Mouse (Mus musculus) forebrain, embryonic 14.5 days (tissue): ENCODE data around the gene Ypel3. TPM values are rescaled to one million over a fixed set of nuclear protein-coding genes. Genes with fewer than 3 reads are reported as not detected.

Experiments used
- ATAC-seq: fragments of 200-750 bp; cut with Nextera tagmentation; 2 replicates; pipeline ENCODE4 v1.8.0; 2017; ENCODE audit warnings: mild to moderate bottlenecking, moderate library complexity
- DNase-seq: peaks from one replicate; pipeline ENCODE4 v3.0.0-alpha.2; 2015; ENCODE audit warnings: low spot score
- H3K27ac ChIP-seq: fragments of 300-500 bp; sonication (generic); 2 replicates; pipeline ENCODE4 v1.5.1; 2014; ENCODE audit warnings: low read depth, mild to moderate bottlenecking, control low read depth, low read length, moderate library complexity
- H3K27me3 ChIP-seq: fragments of 300-500 bp; sonication (generic); replicated peaks from 2 replicates; pipeline ENCODE4 v1.6.1; 2014; ENCODE audit warnings: low read length, control low read depth, mixed read lengths; ENCODE audit not compliant: control insufficient read depth, insufficient read depth
- H3K36me3 ChIP-seq: fragments of 300-500 bp; sonication (generic); 2 replicates; pipeline ENCODE4 v1.6.1; 2014; ENCODE audit warnings: low read length, control low read depth; ENCODE audit not compliant: control insufficient read depth, insufficient read depth
- H3K4me1 ChIP-seq: fragments of 300-500 bp; sonication (generic); 2 replicates; pipeline ENCODE4 v1.6.1; 2014; ENCODE audit warnings: antibody characterized with exemption, low read length, control low read depth; ENCODE audit not compliant: control insufficient read depth, insufficient read depth
- H3K4me2 ChIP-seq: fragments of 300-500 bp; sonication (generic); 2 replicates; pipeline ENCODE4 v1.6.1; 2014; ENCODE audit warnings: mild to moderate bottlenecking, control low read depth, low read length
- H3K4me3 ChIP-seq: fragments of 300-500 bp; sonication (generic); 2 replicates; pipeline ENCODE4 v1.5.1; 2014; ENCODE audit warnings: low read depth, low read length, control low read depth
- H3K9ac ChIP-seq: fragments of 300-500 bp; sonication (generic); 2 replicates; pipeline ENCODE4 v1.6.1; 2014; ENCODE audit warnings: mild to moderate bottlenecking, low read length, control low read depth, moderate library complexity
- H3K9me3 ChIP-seq: fragments of 300-500 bp; sonication (generic); replicated peaks from 2 replicates; pipeline ENCODE4 v1.6.1; 2016; ENCODE audit warnings: low read length, control low read depth, mixed read lengths; ENCODE audit not compliant: control insufficient read depth
- WGBS: fragments of 180-500 bp; shearing (Covaris S2); extraction: QIAGEN DNeasy Blood & Tissue Kit; methylation state at CpG from one replicate; pipeline ENCODE4 v1.1.7; 2014; 5-methylcytosine and 5-hydroxymethylcytosine counted together
- polyA plus RNA-seq: library from polyadenylated mRNA; unstranded; fragments of >200 nt; fragmentation: Nextera tagmentation; extraction: Ambion mirVana; gene quantifications from 2 replicates; pipeline ENCODE4 v1.2.1, GENCODE M21; 2014

Gene Ypel3
- polyA plus RNA-seq, 1 experiment from 2014 or later, result 230 TPM

GRCm38 (mm10) chr7:126782693-126783092 is 5.9 kb downstream of the Ypel3 start:
- Histone ChIP-seq H3K27ac (no peak overlapping the region), H3K36me3 (peaks cover 52% of the 10 kb centered on the region), H3K27me3 (no peaks in the 10 kb centered on the region), H3K4me3 (no peak overlapping the region), H3K4me1 (peaks cover 21% of the 10 kb centered on the region), H3K9me3 (no peaks in the 10 kb centered on the region), H3K4me2 (no peak overlapping the region), H3K9ac (no peak overlapping the region)
- ATAC-seq, result no peak
- no peak for DNase-seq
- WGBS, result 87% methylated on average over 13 of the region's 13 CpGs

- Histone ChIP-seq H3K27ac (no peak overlapping the region), H3K4me2 (no peak overlapping the region), H3K9me3 (no peaks in the 10 kb centered on the region), H3K4me3 (no peak overlapping the region), H3K36me3 (peaks cover 61% of the 10 kb centered on the region), H3K27me3 (no peaks in the 10 kb centered on the region), H3K9ac (no peak overlapping the region), H3K4me1 (peaks cover 14% of the 10 kb centered on the region; the same call in 1 of the 2 replicates)
- ATAC-seq, result no peak
- WGBS, result 94% methylated on average over 7 of the region's 7 CpGs
- no peak for DNase-seq
Observed at GRCm38 (mm10) chr7:126784469-126784868, 7.7 kb downstream of the Ypel3 start.

- no peak for DNase-seq
- Histone ChIP-seq H3K4me2 (no peak overlapping the region), H3K4me3 (no peak overlapping the region), H3K9me3 (no peaks in the 10 kb centered on the region), H3K9ac (no peak overlapping the region), H3K36me3 (peaks cover 67% of the 10 kb centered on the region), H3K27ac (no peak overlapping the region), H3K27me3 (no peaks in the 10 kb centered on the region), H3K4me1 (peaks cover 11% of the 10 kb centered on the region; the same call in 1 of the 2 replicates)
- WGBS, result 96% methylated on average over 4 of the region's 4 CpGs
- no peak for ATAC-seq
Observed at GRCm38 (mm10) chr7:126785056-126785455, 8.3 kb downstream of the Ypel3 start.

- WGBS, result 89% methylated on average over 14 of the region's 14 CpGs
- H3K9me3 ChIP-seq, result no peaks in the 10 kb centered on the region
- no peak overlapping the region for H3K9ac ChIP-seq
- no peak overlapping the region for H3K4me2 ChIP-seq
- H3K27me3 ChIP-seq, result no peaks in the 10 kb centered on the region
- DNase-seq, result no peak
- no peak overlapping the region for H3K4me3 ChIP-seq
- ATAC-seq, result no peak
- peaks cover 67% of the 10 kb centered on the region for H3K36me3 ChIP-seq
- H3K27ac ChIP-seq, result no peak overlapping the region
- H3K4me1 ChIP-seq, result peaks cover 10% of the 10 kb centered on the region; the same call in 1 of the 2 replicates
Observed at GRCm38 (mm10) chr7:126786142-126786541, 9.4 kb downstream of the Ypel3 start.

GRCm38 (mm10) chr7:126789141-126789540 is 12.4 kb downstream of the Ypel3 start:
- no peak overlapping the region for H3K27ac ChIP-seq
- peaks cover 16% of the 10 kb centered on the region; the same call in 1 of the 2 replicates for H3K4me1 ChIP-seq
- ATAC-seq (no peak), DNase-seq (no peak)
- WGBS, result 87% methylated on average over 4 of the region's 4 CpGs
- peaks cover 59% of the 10 kb centered on the region for H3K36me3 ChIP-seq
- no peak overlapping the region for H3K4me2 ChIP-seq
- H3K9ac ChIP-seq, result no peak overlapping the region
- no peak overlapping the region for H3K4me3 ChIP-seq
- H3K27me3 ChIP-seq, result no peaks in the 10 kb centered on the region
- H3K9me3 ChIP-seq, result no peaks in the 10 kb centered on the region

GRCm38 (mm10) chr7:126791851-126792720 is 15.3 kb downstream of the Ypel3 start, which contains the start of gene Ppp4c:
Ppp4c (minus strand) TSS chr7:126792496.
- H3K9ac ChIP-seq, result peak within 1 kb of the TSS; percentile 89
- peak within 1 kb of the TSS; percentile 83 for H3K4me2 ChIP-seq
- H3K36me3 ChIP-seq, result peaks cover 57% of the 10 kb centered on the region
- peaks cover 16% of the 10 kb centered on the region; the same call in 1 of the 2 replicates for H3K4me1 ChIP-seq
- under 1% methylated on average over 70 of the region's 83 CpGs for WGBS
- ATAC-seq, result peak; percentile 98
- no peaks in the 10 kb centered on the region for H3K27me3 ChIP-seq
- DNase-seq, result peak; percentile 99
- H3K27ac ChIP-seq, result peak within 1 kb of the TSS; percentile 91
- H3K4me3 ChIP-seq, result peak within 1 kb of the TSS; percentile 98
- no peaks in the 10 kb centered on the region for H3K9me3 ChIP-seq

GRCm38 (mm10) chr7:126792721-126793443 is 16.1 kb downstream of the Ypel3 start:
- Histone ChIP-seq H3K27me3 (no peaks in the 10 kb centered on the region), H3K4me1 (peaks cover 21% of the 10 kb centered on the region), H3K9me3 (no peaks in the 10 kb centered on the region), H3K27ac (peak overlapping the region; percentile 81), H3K4me2 (peak overlapping the region; percentile 83), H3K4me3 (peak overlapping the region; percentile 98), H3K9ac (peak overlapping the region; percentile 89), H3K36me3 (peaks cover 51% of the 10 kb centered on the region)
- 32% methylated on average over 11 of the region's 11 CpGs for WGBS
- no peak; the same call in 1 of the 2 replicates for ATAC-seq
- DNase-seq, result no peak

- no peak overlapping the region for H3K4me3 ChIP-seq
- peaks cover 43% of the 10 kb centered on the region for H3K36me3 ChIP-seq
- DNase-seq, result no peak
- H3K27ac ChIP-seq, result no peak overlapping the region
- 73% methylated on average over 4 of the region's 4 CpGs for WGBS
- no peaks in the 10 kb centered on the region for H3K9me3 ChIP-seq
- H3K4me1 ChIP-seq, result peaks cover 24% of the 10 kb centered on the region
- ATAC-seq, result no peak
- H3K9ac ChIP-seq, result no peak overlapping the region
- no peak overlapping the region for H3K4me2 ChIP-seq
- no peaks in the 10 kb centered on the region for H3K27me3 ChIP-seq
Observed at GRCm38 (mm10) chr7:126793456-126794270, 16.9 kb downstream of the Ypel3 start.
